Mouse (Mus musculus) MEL (cell line): ENCODE data around the gene Ap1b1. TPM values are rescaled to one million over a fixed set of nuclear protein-coding genes. Genes with fewer than 3 reads are reported as not detected.

Experiments
- DNase-seq: peaks from one replicate; pipeline ENCODE4 v3.0.0; 2011; ENCODE audit warnings: low read depth, low spot score
- H3K27ac ChIP-seq: 2 replicates; pipeline ENCODE4 v1.5.1; 2012; ENCODE audit warnings: low read depth, mild to moderate bottlenecking, control low read depth, low read length, moderate library complexity; ENCODE audit not compliant: control insufficient read depth
- H3K27me3 ChIP-seq, 2 experiments: fragments of 150-350 bp in 1 of 2; sonication (generic) in 1 of 2; 2 replicates each; pipeline ENCODE4 v1.6.1; 2012; ENCODE audit warnings: low read length in 2 of 2, mild to moderate bottlenecking in 2 of 2, improper control_type of control experiment in 1 of 2, moderate library complexity in 1 of 2; ENCODE audit not compliant: insufficient read depth in 2 of 2, control insufficient read depth in 1 of 2
- H3K36me3 ChIP-seq, 2 experiments: 2 replicates each; pipeline ENCODE4 v1.6.1; 2012 to 2014; ENCODE audit warnings: low read length in 2 of 2, improper control_type of control experiment in 1 of 2, inconsistent platforms in 1 of 2, mild to moderate bottlenecking in 1 of 2; ENCODE audit not compliant: insufficient read depth in 2 of 2, control insufficient read depth in 1 of 2
- H3K4me1 ChIP-seq, 2 experiments: fragments of 150-350 bp in 1 of 2; sonication (generic) in 1 of 2; 2 replicates each; pipeline ENCODE4 v1.6.1; 2012; ENCODE audit warnings: low read length in 2 of 2, improper control_type of control experiment in 1 of 2, mild to moderate bottlenecking in 1 of 2; ENCODE audit not compliant: insufficient read depth in 2 of 2, control insufficient read depth in 1 of 2
- H3K4me3 ChIP-seq, 2 experiments: fragments of 150-350 bp in 1 of 2; sonication (generic) in 1 of 2; 2 replicates each; pipeline ENCODE4 v1.5.1; 2012; ENCODE audit warnings: low read depth in 2 of 2, low read length in 2 of 2, mild to moderate bottlenecking in 2 of 2, moderate library complexity in 2 of 2, control low read depth in 1 of 2, improper control_type of control experiment in 1 of 2; ENCODE audit not compliant: control insufficient read depth in 1 of 2, insufficient read depth in 1 of 2
- H3K79me2 ChIP-seq: 2 replicates; pipeline ENCODE4 v1.6.1; 2012; ENCODE audit warnings: mild to moderate bottlenecking, low read length, moderate library complexity; ENCODE audit not compliant: control insufficient read depth, poor library complexity, insufficient read depth
- H3K9ac ChIP-seq: 2 replicates; pipeline ENCODE4 v1.6.1; 2012; ENCODE audit warnings: low read depth, mild to moderate bottlenecking, control low read depth, low read length, moderate library complexity; ENCODE audit not compliant: control insufficient read depth, poor library complexity, severe bottlenecking
- H3K9me3 ChIP-seq: fragments of 150-350 bp; sonication (generic); replicated peaks from 2 replicates; pipeline ENCODE4 v1.6.1; 2012; ENCODE audit warnings: mild to moderate bottlenecking, low read length, improper control_type of control experiment, moderate library complexity; ENCODE audit not compliant: insufficient read depth
- BHLHE40 ChIP-seq: IDR thresholded peaks from 2 replicates; pipeline ENCODE4 v1.6.1; 2012; ENCODE audit warnings: low read depth, mild to moderate bottlenecking, inconsistent platforms, low read length, improper control_type of control experiment, borderline replicate concordance
- CHD1 ChIP-seq: IDR thresholded peaks from 2 replicates; pipeline ENCODE4 v1.6.1; 2012; ENCODE audit warnings: low read depth, mild to moderate bottlenecking, inconsistent platforms, low read length, improper control_type of control experiment
- CTCF ChIP-seq, 3 experiments: IDR thresholded peaks in 2 of 3; conservative IDR thresholded peaks in 1 of 3; 2 replicates each; pipeline ENCODE4 v1.5.1; 2011 to 2012; ENCODE audit warnings: low read length in 3 of 3, low read depth in 2 of 3, mild to moderate bottlenecking in 2 of 3, improper control_type of control experiment in 1 of 3, inconsistent platforms in 1 of 3, mixed read lengths in 1 of 3, moderate library complexity in 1 of 3; ENCODE audit not compliant: control insufficient read depth in 1 of 3, insufficient read depth in 1 of 3, poor library complexity in 1 of 3, severe bottlenecking in 1 of 3
- ELF1 ChIP-seq: IDR thresholded peaks from 2 replicates; pipeline ENCODE4 v1.6.1; 2014; ENCODE audit warnings: low read depth, mild to moderate bottlenecking, inconsistent platforms, low read length, improper control_type of control experiment, moderate library complexity
- GATA1 ChIP-seq: IDR thresholded peaks from 2 replicates; pipeline ENCODE4 v1.6.1; 2011; ENCODE audit warnings: low read depth, low read length, improper control_type of control experiment
- JUND ChIP-seq: IDR thresholded peaks from 2 replicates; pipeline ENCODE4 v1.6.1; 2011; ENCODE audit warnings: low read depth, mild to moderate bottlenecking, improper control_type of control experiment, low read length
- MAZ ChIP-seq: IDR thresholded peaks from 2 replicates; pipeline ENCODE4 v1.6.1; 2012; ENCODE audit warnings: low read depth, mild to moderate bottlenecking, inconsistent platforms, low read length, improper control_type of control experiment
- MEF2A ChIP-seq: IDR thresholded peaks from 2 replicates; pipeline ENCODE4 v1.6.1; 2014; ENCODE audit warnings: low read depth, mild to moderate bottlenecking, inconsistent platforms, low read length, improper control_type of control experiment; ENCODE audit not compliant: poor library complexity, insufficient replicate concordance, severe bottlenecking; ENCODE audit errors: extremely low read depth
- MXI1 ChIP-seq: IDR thresholded peaks from 2 replicates; pipeline ENCODE4 v1.6.1; 2011; ENCODE audit warnings: mild to moderate bottlenecking, low read depth, low read length, improper control_type of control experiment
- MYB ChIP-seq: IDR thresholded peaks from 2 replicates; pipeline ENCODE4 v1.6.1; 2011; ENCODE audit warnings: mild to moderate bottlenecking, low read depth, low read length, improper control_type of control experiment
- MYC ChIP-seq: IDR thresholded peaks from 2 replicates; pipeline ENCODE4 v1.6.1; 2011; ENCODE audit warnings: low read depth, mild to moderate bottlenecking, low read length, improper control_type of control experiment, moderate library complexity
- NRF1 ChIP-seq: IDR thresholded peaks from 2 replicates; pipeline ENCODE4 v1.6.1; 2014; ENCODE audit warnings: low read depth, mild to moderate bottlenecking, inconsistent platforms, low read length, improper control_type of control experiment, moderate library complexity; ENCODE audit not compliant: poor library complexity, insufficient read depth, severe bottlenecking
- RAD21 ChIP-seq: IDR thresholded peaks from 2 replicates; pipeline ENCODE4 v1.6.1; 2011; ENCODE audit warnings: mild to moderate bottlenecking, low read depth, low read length, improper control_type of control experiment
- RCOR1 ChIP-seq: IDR thresholded peaks from 2 replicates; pipeline ENCODE4 v1.6.1; 2012; ENCODE audit warnings: low read depth, mild to moderate bottlenecking, inconsistent platforms, low read length, improper control_type of control experiment
- SIN3A ChIP-seq: IDR thresholded peaks from 2 replicates; pipeline ENCODE4 v1.6.1; 2012; ENCODE audit warnings: low read length, improper control_type of control experiment, inconsistent platforms
- TAL1 ChIP-seq: IDR thresholded peaks from 2 replicates; pipeline ENCODE4 v1.6.1; 2012; ENCODE audit warnings: mild to moderate bottlenecking, inconsistent platforms, low read length, moderate library complexity, mixed read lengths
- ZC3H11A ChIP-seq: IDR thresholded peaks from 2 replicates; pipeline ENCODE4 v1.6.1; 2012; ENCODE audit warnings: low read depth, mild to moderate bottlenecking, inconsistent platforms, low read length, improper control_type of control experiment
- polyA plus RNA-seq, 2 experiments: library from polyadenylated mRNA; stranded (reverse) in 1 of 2; unstranded in 1 of 2; fragments of >175 nt in 1 of 2; fragments of >200 nt in 1 of 2; gene quantifications; 2 replicates each; pipeline versions ENCODE4 v1.2.1 to v1.2.4; 2012; ENCODE audit warnings: low replicate concordance in 2 of 2, low read depth in 1 of 2; ENCODE audit not compliant: insufficient read length in 2 of 2, insufficient read depth in 1 of 2, missing spikeins in 1 of 2
- total RNA-seq: library from RNA; depleted of rRNA; stranded (reverse); fragments of 300-350 nt; gene quantifications from 2 replicates; pipeline ENCODE4 v1.2.3, GENCODE M21; 2012

Ap1b1 gene
- total and polyA plus RNA-seq, 3 experiments, result 60.1 to 79.3 TPM; not detected in 1

- H3K4me1 ChIP-seq, result no peaks in the 10 kb centered on the region
- no peaks in the 10 kb centered on the region for H3K27me3 ChIP-seq
- no peak for DNase-seq
- peaks cover 0 to 28% of the 10 kb centered on the region in 2 experiments; a peak in 2 of 4 replicates for H3K36me3 ChIP-seq
- TF ChIP-seq MYC (no peak), ZC3H11A (no peak), CHD1 (no peak), ELF1 (no peak), BHLHE40 (no peak), TAL1 (no peak), SIN3A (no peak), MYB (no peak), RCOR1 (no peak), MAZ (no peak), MEF2A (no peak), RAD21 (no peak), MXI1 (no peak), GATA1 (no peak), NRF1 (no peak)
- TF ChIP-seq, all 39 proteins: peak for 0
- Histone ChIP-seq H3K9ac (no peak overlapping the region), H3K4me3 (no peak overlapping the region), H3K27ac (no peak overlapping the region), H3K79me2 (no peaks in the 10 kb centered on the region), H3K9me3 (no peaks in the 10 kb centered on the region)
Observed at GRCm38 (mm10) chr11:5016286-5016685, 29.7 kb downstream of the Ap1b1 start.

DNA sequence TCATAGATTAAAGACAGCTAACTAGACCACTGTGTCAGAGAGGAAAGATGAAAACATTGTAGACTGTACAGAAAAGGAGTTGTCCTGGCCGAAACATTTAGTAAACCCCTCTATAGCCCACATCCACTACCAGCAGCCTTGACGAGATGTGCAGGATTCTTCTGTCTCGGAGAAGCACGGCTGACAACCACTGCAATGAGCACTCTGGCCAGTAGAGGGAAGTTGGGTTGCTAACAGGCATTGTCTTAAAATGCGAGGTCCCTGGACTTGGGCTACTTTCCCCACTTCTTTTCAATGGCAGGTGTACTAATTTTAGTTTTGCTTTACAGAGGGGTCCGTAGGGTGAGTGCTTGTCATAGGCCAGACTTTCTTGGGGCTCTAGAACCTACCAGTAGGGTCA is 30.9 kb downstream of the Ap1b1 start:
- Histone ChIP-seq H3K9me3 (no peaks in the 10 kb centered on the region), H3K27ac (no peak overlapping the region), H3K36me3 (peaks cover 0 to 21% of the 10 kb centered on the region in 2 experiments; a peak in 2 of 4 replicates), H3K27me3 (no peaks in the 10 kb centered on the region), H3K79me2 (no peaks in the 10 kb centered on the region), H3K4me3 (no peak overlapping the region), H3K4me1 (no peaks in the 10 kb centered on the region), H3K9ac (no peak overlapping the region)
- DNase-seq, result peak; percentile 46
- TF ChIP-seq JUND (no peak), CTCF (IDR thresholded peaks at IDR 0.05 in 2 of 3, conservative IDR thresholded peaks at IDR 0.05 in 1 of 3; ENCODE audit: control insufficient read depth in 1 of 3, insufficient read depth in 1 of 3, low read depth in 2 of 3, low read length in 3 of 3, poor library complexity in 1 of 3, severe bottlenecking in 1 of 3) (peak; percentile 26 to 47 (median 37); a peak in 5 of 6 replicates)
